Mouse (Mus musculus): ENCODE measurements around the gene Slc27a5.

Gene Slc27a5

GRCm38 (mm10) chr7:12998053-12998452 lies at the start of gene Slc27a5:
TSS of gene Slc27a5 (minus strand) at chr7:12998192.
- DNase-seq (ENCODE audit: extremely low spot score, low spot score) = no peak

DNA sequence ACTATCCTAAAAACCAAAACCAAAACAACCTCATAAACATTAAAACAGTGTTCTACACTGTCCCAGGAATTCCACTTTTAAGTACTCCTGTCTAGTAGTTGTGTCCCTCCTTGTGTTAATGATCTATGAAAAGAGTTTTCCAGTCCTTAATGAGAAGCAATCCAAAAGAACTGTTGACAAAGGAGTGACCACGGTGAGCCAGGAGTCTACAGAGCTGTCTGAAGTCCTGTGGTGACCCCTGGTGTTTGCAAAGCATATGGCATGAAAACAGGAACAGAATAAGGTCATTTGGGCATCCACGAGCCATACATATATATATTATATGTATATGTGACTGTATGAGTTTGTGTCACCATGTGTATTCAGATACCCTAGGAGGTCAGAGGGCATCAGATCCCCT lies 48.1 kb upstream of the Slc27a5 start:
- peak; percentile 45 for DNase-seq (ENCODE audit: extremely low spot score, low spot score)

DNA sequence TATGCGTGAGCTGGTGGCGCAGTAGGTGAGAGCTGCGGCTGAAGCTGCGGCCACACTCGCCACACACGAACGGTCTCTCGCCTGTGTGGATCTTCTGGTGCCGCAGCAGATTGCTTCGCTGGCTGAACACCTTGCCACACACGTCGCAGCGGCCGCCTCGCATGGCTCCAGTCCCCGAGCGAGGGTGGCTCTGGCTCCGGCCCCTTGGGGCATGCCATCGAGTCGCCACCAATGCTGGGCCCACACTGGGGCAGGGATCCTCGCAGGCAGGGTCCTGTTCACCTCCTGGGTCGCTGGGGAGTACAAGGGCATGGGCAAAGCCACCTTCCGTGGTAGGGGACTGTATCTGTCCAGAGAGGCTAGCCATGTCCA lies 46.2 kb upstream of the Slc27a5 start:
- DNase-seq (ENCODE audit: extremely low spot score, low spot score) = no peak

DNA sequence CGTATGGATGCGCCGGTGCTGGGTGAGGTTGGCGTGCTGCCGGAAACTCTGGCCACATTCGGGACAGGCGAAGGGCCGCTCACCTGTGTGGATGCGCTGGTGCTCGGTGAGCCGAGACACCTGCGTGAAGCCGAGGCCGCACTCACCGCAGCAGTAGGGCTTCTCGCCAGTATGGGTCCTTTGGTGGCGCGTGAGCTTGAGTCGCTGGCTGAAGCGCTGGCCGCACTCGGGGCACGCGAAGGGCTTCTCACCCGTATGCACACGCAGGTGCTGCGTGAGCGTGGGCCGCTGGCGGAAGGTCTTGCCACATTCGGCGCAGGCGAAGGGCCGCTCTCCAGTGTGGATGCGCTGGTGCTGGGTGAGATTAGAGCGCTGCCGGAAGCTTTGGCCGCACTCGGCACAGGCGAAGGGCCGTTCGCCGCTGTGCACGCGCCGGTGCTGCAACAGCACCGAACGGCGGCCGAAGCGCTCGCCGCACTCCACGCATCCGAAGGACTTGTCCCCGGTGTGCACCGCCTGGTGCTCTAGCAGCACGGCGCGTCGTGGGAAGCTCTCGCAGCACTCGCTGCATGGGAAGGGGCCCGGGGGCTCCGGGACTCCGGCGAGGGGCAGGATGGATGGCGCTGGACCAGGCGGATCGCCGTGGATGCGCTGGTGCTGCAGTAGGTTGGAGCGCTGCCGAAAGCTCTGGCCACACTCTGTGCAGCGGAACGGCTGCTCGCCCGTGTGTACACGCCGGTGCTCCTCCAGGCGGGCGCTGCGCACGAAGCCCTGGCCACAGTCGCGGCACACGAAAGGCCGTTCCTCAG lies 45.7 kb upstream of the Slc27a5 start:
- DNase-seq (ENCODE audit: extremely low spot score, low spot score) = peak; percentile 65

GRCm38 (mm10) chr7:13043120-13043444 lies 45.1 kb upstream of the Slc27a5 start:
- DNase-seq (ENCODE audit: extremely low spot score, low spot score) = no peak

- no peak for DNase-seq (ENCODE audit: extremely low spot score, low spot score)
Measured at GRCm38 (mm10) chr7:13042511-13042910, 44.5 kb upstream of the Slc27a5 start.

DNA sequence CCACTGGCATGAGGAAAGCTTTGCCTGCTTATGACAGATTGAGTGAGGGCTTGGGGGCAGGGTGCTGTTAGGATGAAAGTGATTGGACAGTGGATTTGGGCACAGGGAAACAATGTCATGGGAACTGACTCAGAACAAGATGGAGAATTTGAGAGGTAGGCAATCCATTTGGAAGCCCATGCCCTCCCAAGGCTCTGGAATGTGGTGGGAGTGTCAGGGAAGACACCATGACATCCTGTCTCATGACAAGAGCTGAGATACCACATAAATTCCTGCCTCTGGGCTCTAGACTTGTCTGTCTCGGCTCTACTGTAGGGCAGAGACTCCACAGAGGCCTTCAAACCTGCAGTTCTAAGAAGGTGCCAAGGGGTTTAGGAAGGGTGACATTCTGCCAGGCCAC lies 43.3 kb upstream of the Slc27a5 start:
- no peak for DNase-seq (ENCODE audit: extremely low spot score, low spot score)

- no peak for DNase-seq (ENCODE audit: extremely low spot score, low spot score)
Measured at GRCm38 (mm10) chr7:13039181-13039580, 41.2 kb upstream of the Slc27a5 start.

DNA sequence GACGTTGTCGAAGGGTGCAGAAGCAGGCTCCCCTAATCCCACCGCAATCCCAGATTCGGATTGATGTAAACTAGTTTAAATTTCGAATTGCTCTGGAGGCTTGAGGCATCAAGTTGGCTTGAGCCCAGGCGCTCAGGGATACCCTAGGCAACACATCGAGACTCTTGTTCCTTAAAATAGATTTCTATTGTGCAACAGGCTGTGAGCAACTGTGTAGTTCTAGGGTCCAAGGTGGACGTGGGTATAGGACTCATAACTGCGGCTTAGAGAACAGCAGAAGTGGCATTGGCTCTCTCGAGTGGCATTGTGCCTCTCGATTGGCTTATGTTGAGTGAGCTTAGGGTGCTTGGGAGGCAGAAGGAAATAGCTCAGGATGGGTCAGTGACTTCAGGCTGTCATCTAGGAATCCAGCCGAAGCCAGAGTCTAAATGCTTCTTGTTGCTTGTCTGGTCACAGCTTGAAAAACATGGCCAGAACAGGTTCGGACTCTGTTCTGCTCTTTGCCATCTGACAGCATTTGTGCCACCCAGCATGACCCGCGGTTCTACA lies 40.7 kb upstream of the Slc27a5 start:
- no peak for DNase-seq (ENCODE audit: extremely low spot score, low spot score)

DNA sequence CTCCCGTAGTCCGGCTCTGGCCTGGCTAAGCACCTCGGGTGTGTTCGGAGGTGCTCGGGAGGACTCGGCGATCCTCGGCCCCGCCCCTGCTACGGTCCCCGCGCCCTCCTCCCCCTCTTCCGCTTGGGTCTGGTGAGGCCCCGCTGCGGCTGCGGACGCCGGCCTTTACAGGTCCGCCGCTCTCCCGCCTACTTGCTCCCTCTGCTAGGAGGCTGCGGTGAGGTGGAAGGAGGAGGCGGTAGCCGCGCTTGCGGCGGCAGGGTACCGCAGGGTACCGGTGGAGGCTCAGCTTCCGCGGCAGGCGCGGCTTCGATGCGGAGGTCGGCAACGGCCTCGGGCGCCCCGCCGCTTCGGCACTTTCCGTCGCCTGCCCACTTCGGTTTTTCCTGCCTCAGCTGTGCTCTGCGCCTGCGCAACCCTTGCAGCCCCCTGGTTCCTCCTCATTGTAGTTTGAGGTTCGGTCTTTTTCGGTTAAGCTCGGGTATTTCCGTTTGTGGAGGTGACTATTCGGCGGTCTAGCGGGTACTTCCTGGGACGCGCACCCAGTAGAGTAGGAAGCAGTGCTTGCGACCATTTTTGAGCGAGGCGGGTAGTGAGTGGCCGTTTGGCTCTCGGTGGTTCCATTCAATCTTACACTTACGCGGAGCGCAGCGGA lies 40.0 kb upstream of the Slc27a5 start, which contains the start of gene Ube2m:
Gene Ube2m (minus strand): TSS at position 375 of the 655 bp plus-strand sequence.
- DNase-seq (ENCODE audit: extremely low spot score, low spot score) = peak; percentile 99

GRCm38 (mm10) chr7:13037366-13037765 lies 39.4 kb upstream of the Slc27a5 start:
- no peak for DNase-seq (ENCODE audit: extremely low spot score, low spot score)

- DNase-seq (ENCODE audit: extremely low spot score, low spot score) = no peak
Measured at GRCm38 (mm10) chr7:13036806-13037205, 38.8 kb upstream of the Slc27a5 start.

- DNase-seq (ENCODE audit: extremely low spot score, low spot score) = no peak
Measured at GRCm38 (mm10) chr7:13035211-13035855, 37.3 kb upstream of the Slc27a5 start.

DNA sequence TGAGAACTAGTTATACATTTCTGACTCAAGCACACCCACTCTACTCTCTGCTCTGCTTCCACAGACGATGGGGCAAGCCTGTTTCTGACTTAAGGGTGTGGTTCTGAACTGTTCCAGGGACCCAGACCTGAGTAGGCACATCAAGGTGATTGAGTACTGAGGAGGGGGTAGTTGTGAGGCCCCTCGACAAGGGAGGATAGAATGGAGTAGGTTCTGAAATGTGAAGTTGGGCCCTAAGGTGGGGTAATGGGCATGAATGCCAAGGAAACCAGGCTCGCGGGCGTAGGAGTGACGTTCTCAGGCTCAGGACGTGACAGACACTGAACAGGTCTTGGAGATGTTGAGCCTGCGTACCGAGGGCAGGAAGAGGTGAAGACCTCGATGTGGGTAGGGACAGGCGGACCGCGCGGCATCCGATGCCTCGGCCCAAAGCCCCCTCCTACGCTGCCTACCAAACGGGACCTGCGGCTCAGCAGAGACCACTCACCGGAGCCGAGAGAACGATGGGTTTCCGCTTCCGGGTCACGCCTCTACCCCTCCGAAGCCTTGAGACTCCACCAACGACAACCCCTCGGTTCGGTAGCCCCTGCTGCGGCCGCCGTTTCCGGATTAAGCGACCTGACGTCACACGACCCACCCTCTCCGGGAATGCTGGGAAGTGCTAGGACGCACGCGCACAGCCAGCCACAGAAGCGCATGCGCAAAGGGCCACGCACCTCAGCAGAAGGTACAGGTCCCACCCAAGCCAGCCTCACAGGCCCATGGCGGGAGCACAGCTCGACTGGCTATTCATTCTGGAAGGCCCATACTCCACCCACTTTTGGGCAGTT lies 36.4 kb upstream of the Slc27a5 start, which contains the start of gene Chmp2a:
Gene Chmp2a (minus strand): TSS at position 660 of the 830 bp plus-strand sequence.
- DNase-seq (ENCODE audit: extremely low spot score, low spot score) = peak; percentile 98

GRCm38 (mm10) chr7:13033451-13034147 lies 35.6 kb upstream of the Slc27a5 start:
- no peak for DNase-seq (ENCODE audit: extremely low spot score, low spot score)

DNA sequence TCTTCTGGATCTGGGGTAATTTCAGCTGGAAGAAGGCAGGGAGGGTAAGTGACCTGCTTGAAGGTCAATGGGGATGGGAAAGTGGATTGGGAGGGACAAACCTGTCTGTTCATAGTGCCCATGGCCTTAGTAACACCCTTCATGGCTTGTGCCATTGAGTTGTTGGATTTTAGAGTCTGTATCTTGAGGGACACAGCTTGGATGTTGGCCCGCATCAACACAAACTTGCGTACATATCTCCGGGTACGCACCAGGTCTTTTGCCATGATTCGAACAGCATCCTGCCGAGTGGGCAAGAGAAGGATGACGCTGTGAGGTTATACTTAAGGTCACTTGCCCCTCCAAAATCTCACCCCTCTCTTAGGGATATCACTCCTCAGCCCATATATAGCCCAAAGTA lies 34.5 kb upstream of the Slc27a5 start:
- DNase-seq (ENCODE audit: extremely low spot score, low spot score) = no peak

- no peak for DNase-seq (ENCODE audit: extremely low spot score, low spot score)
Measured at GRCm38 (mm10) chr7:13031983-13032382, 34.0 kb upstream of the Slc27a5 start.

DNA sequence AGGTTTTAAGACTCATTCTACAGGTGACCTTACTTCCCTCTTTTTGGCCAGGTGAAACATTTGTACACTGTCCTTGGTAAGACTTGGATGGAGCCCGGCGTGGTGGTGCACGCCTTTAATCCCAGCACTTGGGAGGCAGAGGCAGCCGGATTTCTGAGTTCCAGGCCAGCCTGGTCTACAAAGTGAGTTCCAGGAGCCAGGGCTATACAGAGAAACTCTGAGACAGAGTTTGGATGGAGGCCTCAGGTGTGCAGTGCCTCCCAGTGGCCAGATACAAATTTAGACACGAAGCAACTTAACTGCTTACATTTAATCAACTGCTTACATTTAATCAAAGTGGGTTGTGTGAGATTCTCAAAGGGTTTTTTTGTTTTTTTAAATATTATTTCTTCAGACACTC lies 33.1 kb upstream of the Slc27a5 start:
- no peak for DNase-seq (ENCODE audit: extremely low spot score, low spot score)

DNA sequence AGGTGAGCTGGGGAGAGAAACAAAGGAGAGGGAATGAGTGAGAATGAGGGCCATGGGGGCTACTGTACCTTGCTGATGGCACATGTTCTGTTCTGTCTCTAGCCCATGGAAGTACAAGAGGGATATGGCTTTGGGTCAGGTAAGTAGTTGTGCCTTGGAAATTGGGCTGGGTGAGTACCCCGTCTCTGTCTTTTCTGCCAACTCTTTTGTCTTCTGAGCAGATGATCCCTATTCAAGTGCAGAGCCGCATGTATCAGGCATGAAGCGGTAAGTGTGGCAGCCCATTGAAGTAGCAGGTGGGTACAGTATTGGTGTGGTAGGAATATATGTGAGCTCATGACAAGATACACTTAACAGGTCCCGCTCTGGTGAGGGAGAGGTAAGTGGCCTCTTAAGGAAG lies 31.0 kb upstream of the Slc27a5 start:
- no peak for DNase-seq (ENCODE audit: extremely low spot score, low spot score)

- no peak for DNase-seq (ENCODE audit: extremely low spot score, low spot score)
Measured at GRCm38 (mm10) chr7:13025511-13026112, 27.6 kb upstream of the Slc27a5 start.
